Mouse (Mus musculus): ENCODE results near the gene Rufy4. TPM values are rescaled to one million over a fixed set of nuclear protein-coding genes. Genes with fewer than 3 reads are reported as not detected.
A peak's percentile ranks its signal among the peaks of the same experiment; 100 is the strongest.

The Rufy4 gene
- total RNA-seq, 2 experiments from 2014 or later = 0.19 TPM; not detected in 1

- intact Hi-C loops (cut with DNase I) = no loop called here
- no peak for DNase-seq (ENCODE audit: extremely low spot score in 1 of 2, low spot score in 2 of 2)
- Histone ChIP-seq H3K27ac (no peak overlapping the region), H3K4me3 (no peak overlapping the region)
- TF ChIP-seq CTCF (IDR thresholded peaks at IDR 0.05) = no peak
Measured at GRCm38 (mm10) chr1:74160036-74160435, 34.7 kb downstream of the Rufy4 start.

DNA sequence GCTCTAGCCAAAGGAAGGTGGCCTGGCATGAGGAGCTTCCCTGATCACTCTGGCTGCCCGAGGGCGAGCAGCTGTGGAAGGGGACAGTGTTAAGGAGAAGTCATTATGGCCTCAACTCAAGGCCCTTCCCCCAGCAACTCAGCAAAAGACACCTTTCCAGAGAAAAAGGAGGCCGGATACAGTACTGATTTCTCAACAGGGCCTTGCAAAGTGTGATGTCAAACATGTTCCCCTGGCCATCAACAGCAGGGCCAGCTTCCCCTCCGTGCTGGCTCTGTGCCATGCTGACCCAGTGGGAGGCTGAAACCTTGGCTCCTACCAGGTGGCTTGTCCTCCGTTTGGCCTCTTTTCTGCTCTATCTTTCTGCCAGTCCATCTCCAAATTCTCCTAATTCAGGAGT lies 41.8 kb downstream of the Rufy4 start:
- DNase-seq (ENCODE audit: extremely low spot score in 1 of 2, low spot score in 2 of 2) = no peak
- intact Hi-C loops (cut with DNase I) = no loop called here
- no peak overlapping the region for H3K4me3 ChIP-seq
- TF ChIP-seq CTCF (IDR thresholded peaks at IDR 0.05) = no peak
- H3K27ac ChIP-seq = no peak overlapping the region

- TF ChIP-seq CTCF (IDR thresholded peaks at IDR 0.05) = no peak
- no peak for DNase-seq (ENCODE audit: extremely low spot score in 1 of 2, low spot score in 2 of 2)
- Histone ChIP-seq H3K27ac (no peak overlapping the region), H3K4me3 (no peak overlapping the region)
- intact Hi-C loops (cut with DNase I) = no loop called here
Measured at GRCm38 (mm10) chr1:74169721-74170120, 44.4 kb downstream of the Rufy4 start.

DNA sequence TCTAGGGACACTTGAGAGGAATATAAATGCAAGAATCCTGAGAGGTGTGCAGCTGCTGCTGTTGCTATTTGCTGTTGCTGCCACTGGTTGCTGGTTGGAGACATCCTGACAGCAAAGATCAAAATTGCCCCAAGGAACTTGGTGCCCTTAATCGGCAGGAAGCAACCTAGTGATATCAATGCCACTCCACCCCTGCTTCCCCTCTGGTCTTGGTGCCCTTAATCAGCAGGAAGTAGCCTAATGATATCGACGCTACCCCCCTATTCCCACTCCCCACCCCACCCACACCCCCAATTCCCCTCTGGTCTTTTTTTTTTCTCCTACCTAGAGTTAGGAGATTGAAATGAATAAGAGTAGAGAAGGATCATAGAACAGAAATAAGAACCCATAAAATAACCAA lies 47.4 kb downstream of the Rufy4 start:
- H3K27ac ChIP-seq = no peak overlapping the region
- no peak overlapping the region for H3K4me3 ChIP-seq
- intact Hi-C loops (cut with DNase I) = no loop called here
- no peak for DNase-seq (ENCODE audit: extremely low spot score in 1 of 2, low spot score in 2 of 2)
- TF ChIP-seq CTCF (IDR thresholded peaks at IDR 0.05) = no peak

GRCm38 (mm10) chr1:74175731-74176130 lies 50.4 kb downstream of the Rufy4 start:
- TF ChIP-seq CTCF (IDR thresholded peaks at IDR 0.05) = no peak
- DNase-seq (ENCODE audit: extremely low spot score in 1 of 2, low spot score in 2 of 2) = no peak
- Histone ChIP-seq H3K27ac (no peak overlapping the region), H3K4me3 (no peak overlapping the region)
- intact Hi-C loops (cut with DNase I) = no loop called here

GRCm38 (mm10) chr1:74178618-74179017 lies 53.3 kb downstream of the Rufy4 start:
- no peak for TF ChIP-seq CTCF (IDR thresholded peaks at IDR 0.05)
- Histone ChIP-seq H3K4me3 (no peak overlapping the region), H3K27ac (no peak overlapping the region)
- intact Hi-C loops (cut with DNase I) = no loop called here
- DNase-seq (ENCODE audit: extremely low spot score in 1 of 2, low spot score in 2 of 2) = no peak

DNA sequence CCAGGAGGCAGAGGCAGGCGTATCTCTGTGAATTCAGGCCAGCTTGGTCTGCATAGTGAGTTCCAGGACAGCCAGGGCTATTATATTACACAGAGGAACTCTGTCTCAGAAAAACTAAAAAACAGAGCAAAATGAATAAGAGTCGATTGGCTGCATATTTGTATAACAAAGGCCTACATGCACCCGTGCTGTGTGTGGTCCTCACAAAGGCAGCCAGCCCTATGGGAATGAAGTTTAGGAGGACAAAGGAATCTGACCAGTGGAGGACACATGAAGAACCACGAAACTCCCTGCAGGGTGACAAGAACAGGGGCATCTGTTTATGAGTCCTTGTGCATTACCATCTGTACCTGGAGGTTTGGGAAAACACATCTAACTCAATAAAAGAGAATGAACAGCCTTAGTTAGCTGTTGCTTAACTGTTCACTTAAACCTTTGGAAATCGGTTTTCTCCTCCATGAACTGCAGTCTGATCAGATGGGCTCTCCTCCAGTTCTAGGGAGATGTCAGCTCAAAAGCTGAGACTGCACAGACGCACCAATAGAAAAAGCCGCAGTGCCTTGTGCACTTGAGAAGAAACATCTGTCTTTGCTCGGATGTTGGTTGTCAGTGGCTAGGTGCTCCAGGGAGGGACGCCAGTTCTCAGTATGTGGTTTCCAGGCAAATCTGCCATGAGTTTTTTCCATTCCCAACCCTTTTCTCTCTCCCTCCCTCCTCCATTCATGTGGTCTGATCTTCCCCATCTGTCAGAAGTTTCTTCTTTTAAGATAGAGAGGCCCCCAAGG lies 54.5 kb downstream of the Rufy4 start:
- intact Hi-C loops (cut with DNase I) = no loop called here
- Histone ChIP-seq H3K27ac (no peak overlapping the region), H3K4me3 (no peak overlapping the region)
- no peak for DNase-seq (ENCODE audit: extremely low spot score in 1 of 2, low spot score in 2 of 2)
- no peak for TF ChIP-seq CTCF (IDR thresholded peaks at IDR 0.05)

DNA sequence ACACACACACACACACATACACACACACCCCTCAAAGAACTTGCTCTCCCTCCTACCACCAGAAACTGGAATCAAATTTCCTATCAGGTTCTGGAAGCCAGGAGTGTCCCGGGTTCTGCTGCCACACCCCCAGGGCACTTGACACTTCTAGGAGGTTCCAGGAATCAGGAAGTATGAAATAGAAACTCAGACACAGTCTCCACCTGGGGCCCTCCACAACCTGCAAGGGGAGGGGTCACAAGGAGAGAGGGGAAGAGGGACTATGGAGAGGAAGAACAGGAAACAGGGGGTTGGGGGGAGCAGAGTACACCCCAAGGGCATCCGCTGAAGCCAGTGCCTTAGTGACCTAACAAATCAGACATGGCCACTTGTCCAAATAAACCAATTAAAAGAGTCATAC lies 56.1 kb downstream of the Rufy4 start:
- no peak for DNase-seq (ENCODE audit: extremely low spot score in 1 of 2, low spot score in 2 of 2)
- H3K4me3 ChIP-seq = no peak overlapping the region
- H3K27ac ChIP-seq = no peak overlapping the region
- TF ChIP-seq CTCF (IDR thresholded peaks at IDR 0.05) = no peak
- intact Hi-C loops (cut with DNase I) = no loop called here

GRCm38 (mm10) chr1:74183006-74183405 lies 57.7 kb downstream of the Rufy4 start:
- Histone ChIP-seq H3K4me3 (no peak overlapping the region), H3K27ac (no peak overlapping the region)
- intact Hi-C loops (cut with DNase I) = no loop called here
- no peak for DNase-seq (ENCODE audit: extremely low spot score in 1 of 2, low spot score in 2 of 2)
- TF ChIP-seq CTCF (IDR thresholded peaks at IDR 0.05) = no peak

DNA sequence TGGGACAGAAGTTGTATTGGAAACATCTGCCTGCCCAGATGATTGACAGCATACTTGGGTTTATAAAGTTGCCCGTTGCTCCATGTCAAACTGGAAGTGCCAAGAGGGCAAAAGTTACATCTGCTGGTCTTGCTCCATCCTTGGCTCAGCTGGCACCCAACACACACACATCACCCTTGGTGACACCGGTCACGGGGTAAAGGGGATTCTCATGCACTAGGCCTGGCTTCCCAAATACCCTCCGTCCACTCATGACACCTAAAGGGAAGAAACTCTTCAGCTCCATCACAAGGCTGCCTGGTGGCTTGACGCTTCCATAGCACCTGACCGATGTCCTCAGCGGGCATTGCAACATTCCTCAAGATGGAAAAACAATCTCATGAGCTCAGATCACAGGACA lies 65.1 kb downstream of the Rufy4 start:
- no peak for DNase-seq (ENCODE audit: extremely low spot score in 1 of 2, low spot score in 2 of 2)
- Histone ChIP-seq H3K4me3 (no peak overlapping the region), H3K27ac (no peak overlapping the region)
- intact Hi-C loops (cut with DNase I) = no loop called here
- TF ChIP-seq CTCF (IDR thresholded peaks at IDR 0.05) = no peak

GRCm38 (mm10) chr1:74192711-74193110 lies 67.4 kb downstream of the Rufy4 start:
- intact Hi-C loops (cut with DNase I) = no loop called here
- H3K4me3 ChIP-seq = no peak overlapping the region

GRCm38 (mm10) chr1:74194445-74194844 lies 69.1 kb downstream of the Rufy4 start, which contains the start of gene Cxcr1:
Cxcr1 (minus strand) TSS chr1:74194631.
- DNase-seq (ENCODE audit: extremely low spot score in 1 of 2, low spot score in 2 of 2) = no peak
- Histone ChIP-seq H3K27ac (no peak within 1 kb of the TSS), H3K4me3 (no peak within 1 kb of the TSS)
- intact Hi-C loops (cut with DNase I) = no loop called here
- TF ChIP-seq CTCF (IDR thresholded peaks at IDR 0.05) = no peak

More at GRCm38 (mm10) chr1:74192711-74193110, 67.4 kb downstream of the Rufy4 start:
- no peak for TF ChIP-seq CTCF (IDR thresholded peaks at IDR 0.05)
- H3K27ac ChIP-seq = no peak overlapping the region
- DNase-seq (ENCODE audit: extremely low spot score in 1 of 2, low spot score in 2 of 2) = no peak

GRCm38 (mm10) chr1:74195961-74196360 lies 70.6 kb downstream of the Rufy4 start:
- peak; percentile 55 for TF ChIP-seq CTCF (IDR thresholded peaks at IDR 0.05)
- no peak for DNase-seq (ENCODE audit: extremely low spot score in 1 of 2, low spot score in 2 of 2)

More at GRCm38 (mm10) chr1:74195961-74196360, 70.6 kb downstream of the Rufy4 start:
- intact Hi-C loops (cut with DNase I) = loop anchor here (1.0 kb wide), 1 partner anchor 295 kb away; no protein-coding TSS in a partner anchor
- no peak overlapping the region for H3K27ac ChIP-seq
- H3K4me3 ChIP-seq = no peak overlapping the region

All from left cerebral cortex, adult 2 months (tissue).